Mouse (Mus musculus): ENCODE measurements around the gene Hnrnpul1.

GRCm38 (mm10) chr7:25790615-25791014, 36.1 kb upstream of the Hnrnpul1 start:
- TF ChIP-seq CTCF (IDR thresholded peaks at IDR 0.05; ENCODE audit: control insufficient read depth, insufficient read depth, insufficient read length) (no peak), USF1 (IDR thresholded peaks at IDR 0.05; ENCODE audit: low read depth) (no peak)

Data from C2C12 (cell line).